Mouse (Mus musculus) liver, embryonic 14.5 days (tissue): ENCODE data around the gene Gm12184.

ENCODE experiments used
- CTCF ChIP-seq: IDR thresholded peaks from 2 replicates; pipeline ENCODE4 v1.5.1; 2016; ENCODE audit warnings: antibody characterized with exemption, low read depth, control low read depth
- EP300 ChIP-seq: IDR thresholded peaks from 2 replicates; pipeline ENCODE4 v1.6.1; 2016; ENCODE audit warnings: antibody characterized with exemption, low read depth

DNA sequence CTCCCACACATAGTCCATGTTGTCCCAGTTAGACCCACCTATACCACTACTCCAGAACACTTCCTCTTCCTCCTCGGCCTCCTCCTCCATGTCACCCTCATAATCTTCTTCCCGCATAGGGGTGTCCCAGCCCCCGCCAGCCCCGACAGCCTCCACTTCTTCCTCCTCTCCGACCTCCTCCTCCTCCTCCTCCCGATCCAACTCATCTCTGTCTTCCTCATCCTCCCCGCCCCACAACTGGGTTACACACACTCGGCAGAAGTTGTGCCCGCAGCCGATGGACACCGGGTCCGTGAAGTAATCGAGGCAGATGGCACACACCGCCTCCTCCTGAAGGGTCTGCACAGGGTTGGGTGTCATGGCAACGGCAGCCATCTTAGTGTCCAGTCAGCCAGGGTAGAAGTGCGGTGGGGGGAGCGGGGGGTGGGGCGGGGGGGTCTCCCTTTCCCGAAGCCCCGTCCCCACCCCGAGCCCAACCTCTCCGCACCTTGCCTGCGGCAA is 10.1 kb downstream of the Gm12184 start:
- TF ChIP-seq CTCF, result no peak
- TF ChIP-seq EP300, result no peak
